Mouse (Mus musculus) megakaryocyte progenitor cell, adult 5-6 weeks (primary cell): ENCODE data around the gene Cort. TPM values are rescaled to one million over a fixed set of nuclear protein-coding genes. Genes with fewer than 3 reads are reported as not detected.

Experiments used
- ATAC-seq: replicated peaks from 2 replicates; pipeline ENCODE4 v1.8.0; 2016; ENCODE audit warnings: mild to moderate bottlenecking, moderate TSS enrichment, inconsistent platforms; ENCODE audit not compliant: poor library complexity
- total RNA-seq, 2 experiments: library from RNA; stranded (forward) in 1 of 2; stranded (reverse) in 1 of 2; fragments of 157-497, 149-512 nt in 1 of 2; fragments of 200-1000 nt in 1 of 2; gene quantifications; 2 replicates each; pipeline versions ENCODE4 v1.2.3 to v1.2.4; 2015 to 2017

Gene Cort
- total RNA-seq, 2 experiments from 2014 or later: 0.72 to 1.4 TPM

- ATAC-seq: peak; percentile 85
Observed at GRCm38 (mm10) chr4:149099369-149100017, 27.1 kb downstream of the Cort start, which contains the start of gene Pex14. TSS of gene Pex14 (minus strand) at chr4:149099876.

- peak; percentile 27; the same call in 1 of the 2 replicates for ATAC-seq
Observed at GRCm38 (mm10) chr4:149098571-149098970, 28.0 kb downstream of the Cort start.

GRCm38 (mm10) chr4:149097956-149098355 is 28.6 kb downstream of the Cort start:
- ATAC-seq: no peak

- no peak for ATAC-seq
Observed at GRCm38 (mm10) chr4:149091364-149091763, 35.2 kb downstream of the Cort start.

GRCm38 (mm10) chr4:149085381-149085780 is 41.2 kb downstream of the Cort start:
- ATAC-seq: no peak

- peak; percentile 11; the same call in 1 of the 2 replicates for ATAC-seq
Observed at GRCm38 (mm10) chr4:149081528-149081927, 45.0 kb downstream of the Cort start.

- no peak for ATAC-seq
Observed at GRCm38 (mm10) chr4:149080111-149080510, 46.5 kb downstream of the Cort start.

GRCm38 (mm10) chr4:149079629-149080028 is 46.9 kb downstream of the Cort start:
- no peak for ATAC-seq

GRCm38 (mm10) chr4:149078261-149078660 is 48.3 kb downstream of the Cort start:
- no peak for ATAC-seq

GRCm38 (mm10) chr4:149075871-149076575 is 50.5 kb downstream of the Cort start:
- peak; percentile 94 for ATAC-seq

- no peak for ATAC-seq
Observed at GRCm38 (mm10) chr4:149075073-149075472, 51.5 kb downstream of the Cort start.

Other genes with a start within 250 kb of the Cort start
- gene Pex14, start 26.9 kb downstream of the Cort start, total RNA-seq (2015): 8.6 and 9.9 TPM in 2 replicates
- gene Pex14, start 26.9 kb downstream of the Cort start, total RNA-seq (2017): 12.7 and 13.7 TPM in 2 replicates
- gene Dffa, start 22.6 kb downstream of the Cort start, total RNA-seq (2015): 20.0 and 24.5 TPM in 2 replicates
- 18.6 and 19.4 TPM in 2 replicates for gene Dffa, start 22.6 kb downstream of the Cort start, total RNA-seq (2017)
- 19.3 and 23.2 TPM in 2 replicates for gene Cenps, start 10.9 kb upstream of the Cort start, total RNA-seq (2015)
- gene Cenps, start 10.9 kb upstream of the Cort start, total RNA-seq (2017): 26.0 and 35.2 TPM in 2 replicates
- 128 and 132 TPM in 2 replicates for gene Pgd, start 40.0 kb upstream of the Cort start, total RNA-seq (2015)
- gene Pgd, start 40.0 kb upstream of the Cort start, total RNA-seq (2017): 115 and 133 TPM in 2 replicates
- 18.6 and 21.5 TPM in 2 replicates for gene Kif1b, start 180.9 kb upstream of the Cort start, total RNA-seq (2015)
- 25.9 and 28.4 TPM in 2 replicates for gene Kif1b, start 180.9 kb upstream of the Cort start, total RNA-seq (2017)